Mouse (Mus musculus) lung, postnatal 0 days (tissue): ENCODE results near the gene Rnf17. TPM values are rescaled to one million over a fixed set of nuclear protein-coding genes. Genes with fewer than 3 reads are reported as not detected.

ENCODE experiments used
- ATAC-seq: fragments of 200-750 bp; cut with Nextera tagmentation; 2 replicates; pipeline ENCODE4 v1.8.0; 2017; ENCODE audit warnings: moderate library complexity
- DNase-seq: peaks from one replicate; pipeline ENCODE4 v3.0.0-alpha.2; 2016; ENCODE audit warnings: low spot score
- H3K27ac ChIP-seq: fragments of 300-500 bp; sonication (generic); 2 replicates; pipeline ENCODE4 v1.5.1; 2014; ENCODE audit warnings: antibody characterized with exemption, mild to moderate bottlenecking, low read length, mixed read lengths
- H3K27me3 ChIP-seq: fragments of 300-500 bp; sonication (generic); replicated peaks from 2 replicates; pipeline ENCODE4 v1.6.1; 2014; ENCODE audit warnings: low read length, mixed read lengths; ENCODE audit not compliant: insufficient read depth
- H3K36me3 ChIP-seq: fragments of 300-500 bp; sonication (generic); 2 replicates; pipeline ENCODE4 v1.6.1; 2014; ENCODE audit warnings: low read length, mixed read lengths; ENCODE audit not compliant: insufficient read depth
- H3K4me1 ChIP-seq: fragments of 300-500 bp; sonication (generic); 2 replicates; pipeline ENCODE4 v1.6.1; 2014; ENCODE audit warnings: antibody characterized with exemption, low read depth, low read length, mixed read lengths; ENCODE audit not compliant: insufficient read depth
- H3K4me2 ChIP-seq: fragments of 300-500 bp; sonication (generic); replicated peaks from 2 replicates; pipeline ENCODE4 v1.6.1; 2014; ENCODE audit warnings: low read depth, mild to moderate bottlenecking, low read length, moderate library complexity, mixed read lengths
- H3K4me3 ChIP-seq: fragments of 300-500 bp; sonication (generic); 2 replicates; pipeline ENCODE4 v1.5.1; 2014; ENCODE audit warnings: low read depth, low read length
- H3K9ac ChIP-seq: fragments of 300-500 bp; sonication (generic); replicated peaks from 2 replicates; pipeline ENCODE4 v1.6.1; 2014; ENCODE audit warnings: low read depth, mild to moderate bottlenecking
- H3K9me3 ChIP-seq: fragments of 300-500 bp; sonication (generic); 2 replicates; pipeline ENCODE4 v1.6.1; 2016; ENCODE audit warnings: low read length, mixed read lengths
- CTCF ChIP-seq: IDR thresholded peaks from 2 replicates; pipeline ENCODE4 v1.5.1; 2016; ENCODE audit warnings: antibody characterized with exemption, mild to moderate bottlenecking
- EP300 ChIP-seq: IDR thresholded peaks from 2 replicates; pipeline ENCODE4 v1.6.1; 2016; ENCODE audit warnings: antibody characterized with exemption, mild to moderate bottlenecking, control low read depth
- WGBS: fragments of 180-500 bp; shearing (Covaris S2); extraction: QIAGEN DNeasy Blood & Tissue Kit; methylation state at CpG from one replicate; pipeline ENCODE4 v1.1.7; 2014; 5-methylcytosine and 5-hydroxymethylcytosine counted together
- polyA plus RNA-seq: library from polyadenylated mRNA; unstranded; fragments of >200 nt; fragmentation: Nextera tagmentation; extraction: Ambion mirVana; gene quantifications from 2 replicates; pipeline ENCODE4 v1.2.1, GENCODE M21; 2015

Gene Rnf17
- polyA plus RNA-seq, 1 experiment from 2014 or later, result 0.47 TPM

- WGBS, result 1% methylated on average over 40 of the region's 48 CpGs
- H3K9ac ChIP-seq, result 0 out of 2 replicates have a peak within 1 kb of the TSS, but pooled peaks have one; percentile 0
These were observed 37.6 kb upstream of the Rnf17 start, which contains the start of gene Atp12a for GRCm38 (mm10) chr14:56364711-56365237. Atp12a (plus strand) TSS chr14:56365068.

GRCm38 (mm10) chr14:56365292-56365691 lies 37.1 kb upstream of the Rnf17 start:
- DNase-seq (peak; percentile 48), ATAC-seq (peak; percentile 45)
- peaks cover 4% of the 10 kb centered on the region; the same call in 1 of the 2 replicates for H3K4me1 ChIP-seq
- H3K27ac ChIP-seq, result no peak overlapping the region
- 24% methylated on average over 8 of the region's 8 CpGs for WGBS
- H3K36me3 ChIP-seq, result no peaks in the 10 kb centered on the region
- peak overlapping the region; percentile 66 for H3K4me2 ChIP-seq
- H3K27me3 ChIP-seq, result no peaks in the 10 kb centered on the region; the same call in 1 of the 2 replicates
- no peak overlapping the region for H3K9ac ChIP-seq
- H3K4me3 ChIP-seq, result peak overlapping the region; percentile 38
- no peak for TF ChIP-seq EP300
- no peak for TF ChIP-seq CTCF
- no peaks in the 10 kb centered on the region for H3K9me3 ChIP-seq

More at GRCm38 (mm10) chr14:56364711-56365237, 37.6 kb upstream of the Rnf17 start, which contains the start of gene Atp12a:
- TF ChIP-seq EP300 (no peak), CTCF (no peak)
- H3K4me1 ChIP-seq, result peaks cover 4% of the 10 kb centered on the region; the same call in 1 of the 2 replicates
- DNase-seq (no peak), ATAC-seq (peak; percentile 30)
- H3K9me3 ChIP-seq, result no peaks in the 10 kb centered on the region
- peak within 1 kb of the TSS; percentile 66 for H3K4me2 ChIP-seq
- H3K27me3 ChIP-seq, result no peaks in the 10 kb centered on the region; the same call in 1 of the 2 replicates
- peak within 1 kb of the TSS; percentile 38 for H3K4me3 ChIP-seq
- no peak within 1 kb of the TSS for H3K27ac ChIP-seq
- no peaks in the 10 kb centered on the region for H3K36me3 ChIP-seq

GRCm38 (mm10) chr14:56366712-56367111 lies 35.7 kb upstream of the Rnf17 start:
- TF ChIP-seq EP300, result no peak
- TF ChIP-seq CTCF, result no peak
- Histone ChIP-seq H3K4me1 (peaks cover 4% of the 10 kb centered on the region; the same call in 1 of the 2 replicates), H3K27ac (no peak overlapping the region), H3K4me2 (peak overlapping the region; percentile 11; the same call in 1 of the 2 replicates), H3K27me3 (no peaks in the 10 kb centered on the region; the same call in 1 of the 2 replicates), H3K9me3 (no peaks in the 10 kb centered on the region), H3K9ac (no peak overlapping the region), H3K36me3 (no peaks in the 10 kb centered on the region), H3K4me3 (no peak overlapping the region; the same call in 1 of the 2 replicates)
- ATAC-seq (peak; percentile 69), DNase-seq (peak; percentile 69)
- 12% methylated on average over 15 of the region's 15 CpGs for WGBS

- Histone ChIP-seq H3K27ac (no peak overlapping the region), H3K4me1 (peaks cover 4% of the 10 kb centered on the region; the same call in 1 of the 2 replicates), H3K4me3 (no peak overlapping the region), H3K9me3 (no peaks in the 10 kb centered on the region), H3K36me3 (no peaks in the 10 kb centered on the region), H3K27me3 (no peaks in the 10 kb centered on the region; the same call in 1 of the 2 replicates), H3K9ac (no peak overlapping the region), H3K4me2 (no peak overlapping the region)
- 44% methylated on average over 3 of the region's 3 CpGs for WGBS
- ATAC-seq, result no peak
- no peak for DNase-seq
- no peak for TF ChIP-seq EP300
- peak; percentile 68 for TF ChIP-seq CTCF
These were observed 33.5 kb upstream of the Rnf17 start for GRCm38 (mm10) chr14:56368834-56369233.

GRCm38 (mm10) chr14:56375731-56376130 lies 26.6 kb upstream of the Rnf17 start:
- ATAC-seq (peak; percentile 64), DNase-seq (peak; percentile 91)
- Histone ChIP-seq H3K9me3 (no peaks in the 10 kb centered on the region), H3K27me3 (no peaks in the 10 kb centered on the region), H3K9ac (no peak overlapping the region), H3K4me2 (no peak overlapping the region), H3K36me3 (no peaks in the 10 kb centered on the region), H3K27ac (no peak overlapping the region), H3K4me1 (no peaks in the 10 kb centered on the region), H3K4me3 (no peak overlapping the region)
- no peak for TF ChIP-seq EP300
- TF ChIP-seq CTCF, result peak; percentile 91
- 1% methylated on average over 6 of the region's 6 CpGs for WGBS

- peak; percentile 53; the same call in 1 of the 2 replicates for ATAC-seq
- Histone ChIP-seq H3K4me1 (no peaks in the 10 kb centered on the region), H3K36me3 (no peaks in the 10 kb centered on the region), H3K9ac (no peak overlapping the region), H3K9me3 (no peaks in the 10 kb centered on the region), H3K4me2 (no peak overlapping the region), H3K27ac (no peak overlapping the region), H3K4me3 (no peak overlapping the region), H3K27me3 (no peaks in the 10 kb centered on the region)
- DNase-seq, result peak; percentile 64
- peak; percentile 55 for TF ChIP-seq CTCF
- TF ChIP-seq EP300, result no peak
These were observed 24.6 kb upstream of the Rnf17 start for GRCm38 (mm10) chr14:56377745-56378144.
